In the genomic region with DNA sequence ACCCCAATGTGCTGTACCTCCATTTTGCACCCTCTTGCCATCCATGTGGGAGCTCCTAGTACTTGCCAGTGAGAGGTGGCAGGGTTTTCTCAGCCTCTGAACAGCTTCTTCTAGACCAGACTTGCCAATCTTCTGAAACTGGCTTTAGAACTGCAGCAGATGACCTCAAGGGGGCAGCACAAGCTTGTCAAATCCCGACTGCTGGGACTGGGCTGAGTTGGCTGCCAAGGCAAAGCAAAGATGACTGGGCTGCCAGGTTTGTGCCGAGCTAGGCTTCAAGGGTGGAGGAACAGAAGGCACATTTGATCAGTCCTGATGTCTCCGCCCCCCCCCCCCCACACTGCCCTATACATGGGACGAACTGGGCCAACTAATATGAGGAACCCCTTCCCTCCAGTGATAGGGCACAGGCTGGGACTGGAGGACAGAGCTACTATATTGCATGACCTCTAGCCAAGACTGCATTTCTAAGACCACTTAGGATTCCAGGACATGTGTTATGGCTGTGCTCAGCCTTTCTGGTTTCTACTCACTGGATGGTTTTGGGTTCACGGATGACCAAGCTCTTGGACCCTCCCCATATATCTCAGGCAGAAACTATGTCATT, we compare ENCODE assay signal across 9 mouse cellular contexts. TPM values are rescaled to one million over a fixed set of nuclear protein-coding genes. Genes with fewer than 3 reads are reported as not detected.
DNase-seq lines count a peak whose midpoint lies in the region; ATAC-seq and TF ChIP-seq lines count a peak whose summit lies in the region.
"Had no signal": no experiment of that assay in that cellular context is flagged by ENCODE, and none has a peak within 500 bp of the region (broad histone marks: within the 10 kb centered on the region; RNA-seq: fewer than 3 reads in every experiment).

No protein-coding gene starts in this region.

- peak; percentile 88 for ATAC-seq in embryonic facial prominence, embryonic 14.5 days (ENCODE audit: low read depth)
- ATAC-seq in heart, postnatal 0 days (ENCODE audit: insufficient read depth, low read depth), result peak; percentile 68
- no peak for ATAC-seq in liver, embryonic 14.5 days (ENCODE audit: insufficient read depth)
- ATAC-seq in neural tube, embryonic 14.5 days (ENCODE audit: low read depth), result peak; percentile 73; the same call in 1 of the 2 replicates

- H3K9ac ChIP-seq in embryonic facial prominence, embryonic 14.5 days (ENCODE audit: low read depth, low read length), result no peak overlapping the region
- H3K9ac ChIP-seq in heart, postnatal 0 days (replicated peaks; ENCODE audit: low read depth, low read length), result no peak overlapping the region
- no peak overlapping the region for H3K9ac ChIP-seq in liver, embryonic 14.5 days (replicated peaks)
- no peak overlapping the region for H3K9ac ChIP-seq in neural tube, embryonic 14.5 days (replicated peaks; ENCODE audit: low read depth, low read length)

- peak; percentile 64 for TF ChIP-seq CTCF in bone marrow, adult 2 months (IDR thresholded peaks at IDR 0.05; ENCODE audit: control insufficient read depth, insufficient read depth, low read length)
- TF ChIP-seq CTCF in heart, postnatal 0 days (IDR thresholded peaks at IDR 0.05; ENCODE audit: low read depth), result peak; percentile 82
- peak; percentile 74 for TF ChIP-seq CTCF in liver, embryonic 14.5 days (IDR thresholded peaks at IDR 0.05; ENCODE audit: low read depth)

- no peak for TF ChIP-seq POLR2A in bone marrow, adult 2 months (IDR thresholded peaks at IDR 0.05; ENCODE audit: borderline replicate concordance, control insufficient read depth, low read depth, low read length)

- 24% methylated on average over 5 of the region's 5 CpGs for WGBS in bone marrow, adult 2 months
- 37% methylated on average over 3 of the region's 5 CpGs for WGBS in embryonic facial prominence, embryonic 14.5 days
- 29% methylated on average over 5 of the region's 5 CpGs for WGBS in heart, postnatal 0 days
- 18% methylated on average over 5 of the region's 5 CpGs for WGBS in liver, embryonic 14.5 days (ENCODE audit: insufficient replicate concordance)
- 38% methylated on average over 5 of the region's 5 CpGs for WGBS in neural tube, embryonic 14.5 days

- TF ChIP-seq EP300 in heart, postnatal 0 days (IDR thresholded peaks at IDR 0.05; ENCODE audit: low read depth), result no peak
- TF ChIP-seq EP300 in liver, embryonic 14.5 days (IDR thresholded peaks at IDR 0.05; ENCODE audit: low read depth), result no peak

- H3K36me3 ChIP-seq in embryonic facial prominence, embryonic 14.5 days (ENCODE audit: control insufficient read depth, insufficient read depth, low read length), result no peaks in the 10 kb centered on the region
- no peaks in the 10 kb centered on the region for H3K36me3 ChIP-seq in heart, postnatal 0 days (replicated peaks; ENCODE audit: control insufficient read depth, insufficient read depth, low read length)
- no peaks in the 10 kb centered on the region for H3K36me3 ChIP-seq in liver, embryonic 14.5 days (replicated peaks; ENCODE audit: control insufficient read depth, insufficient read depth, low read depth)
- no peaks in the 10 kb centered on the region for H3K36me3 ChIP-seq in neural tube, embryonic 14.5 days (ENCODE audit: control insufficient read depth, insufficient read depth, low read length)

- no peaks in the 10 kb centered on the region for H3K27me3 ChIP-seq in embryonic facial prominence, embryonic 14.5 days (replicated peaks; ENCODE audit: control insufficient read depth, insufficient read depth, low read length)
- no peaks in the 10 kb centered on the region for H3K27me3 ChIP-seq in heart, postnatal 0 days (ENCODE audit: control insufficient read depth, insufficient read depth, low read length)
- H3K27me3 ChIP-seq in liver, embryonic 14.5 days (ENCODE audit: control insufficient read depth, insufficient read depth, low read length), result no peaks in the 10 kb centered on the region
- H3K27me3 ChIP-seq in neural tube, embryonic 14.5 days (ENCODE audit: control insufficient read depth, insufficient read depth, low read length), result no peaks in the 10 kb centered on the region

- no peak overlapping the region for H3K27ac ChIP-seq in bone marrow, adult 2 months (ENCODE audit: control insufficient read depth, insufficient read depth, low read depth, low read length, poor library complexity)
- no peak overlapping the region for H3K27ac ChIP-seq in embryonic facial prominence, embryonic 14.5 days (replicated peaks; ENCODE audit: low read depth, low read length)
- H3K27ac ChIP-seq in heart, postnatal 0 days (ENCODE audit: low read depth), result no peak overlapping the region
- no peak overlapping the region for H3K27ac ChIP-seq in liver, embryonic 14.5 days
- no peak overlapping the region for H3K27ac ChIP-seq in neural tube, embryonic 14.5 days (ENCODE audit: low read depth, low read length)

- H3K9me3 ChIP-seq in embryonic facial prominence, embryonic 14.5 days (ENCODE audit: control insufficient read depth, low read length), result no peaks in the 10 kb centered on the region
- H3K9me3 ChIP-seq in heart, postnatal 0 days (replicated peaks; ENCODE audit: control insufficient read depth, low read length), result no peaks in the 10 kb centered on the region
- no peaks in the 10 kb centered on the region for H3K9me3 ChIP-seq in liver, embryonic 14.5 days (ENCODE audit: control insufficient read depth, low read length)
- H3K9me3 ChIP-seq in neural tube, embryonic 14.5 days (ENCODE audit: control insufficient read depth, low read length), result no peaks in the 10 kb centered on the region

- peak; percentile 9 to 35 for DNase-seq in CD8-positive naive resting alpha-beta T cell, adult 2 months (ENCODE audit: low read depth in 2 of 2, low spot score in 2 of 2)
- DNase-seq in embryonic facial prominence, embryonic 14.5 days (ENCODE audit: low spot score), result peak; percentile 79
- peak; percentile 66 for DNase-seq in heart, postnatal 0 days (ENCODE audit: low spot score)
- peak; percentile 80 to 90 for DNase-seq in kidney, postnatal 25 days
- peak in 2 of 3 experiments; percentile 15 to 17 for DNase-seq in liver, embryonic 14.5 days (ENCODE audit: low read depth in 3 of 3, low spot score in 3 of 3)
- peak; percentile 57 for DNase-seq in testis, postnatal 14 days (ENCODE audit: low spot score)

- H3K4me1 ChIP-seq in bone marrow, adult 2 months (ENCODE audit: control insufficient read depth, insufficient read depth, low read length), result no peaks in the 10 kb centered on the region
- no peaks in the 10 kb centered on the region for H3K4me1 ChIP-seq in embryonic facial prominence, embryonic 14.5 days (ENCODE audit: control insufficient read depth, insufficient read depth, low read length)
- no peaks in the 10 kb centered on the region for H3K4me1 ChIP-seq in heart, postnatal 0 days (ENCODE audit: control insufficient read depth, insufficient read depth)
- H3K4me1 ChIP-seq in liver, embryonic 14.5 days (replicated peaks; ENCODE audit: control insufficient read depth in 2 of 2, insufficient read depth in 2 of 2, low read length in 1 of 2), result no peaks in the 10 kb centered on the region
- H3K4me1 ChIP-seq in neural tube, embryonic 14.5 days (ENCODE audit: control insufficient read depth, insufficient read depth, low read length), result no peaks in the 10 kb centered on the region

- no peak overlapping the region for H3K4me2 ChIP-seq in embryonic facial prominence, embryonic 14.5 days (ENCODE audit: low read depth, low read length)
- H3K4me2 ChIP-seq in heart, postnatal 0 days (ENCODE audit: low read depth, low read length), result no peak overlapping the region
- no peak overlapping the region for H3K4me2 ChIP-seq in liver, embryonic 14.5 days (ENCODE audit: low read depth)
- H3K4me2 ChIP-seq in neural tube, embryonic 14.5 days (ENCODE audit: low read depth, low read length), result no peak overlapping the region

- no peak overlapping the region for H3K4me3 ChIP-seq in bone marrow, adult 2 months (replicated peaks; ENCODE audit: control insufficient read depth, low read depth, low read length)
- H3K4me3 ChIP-seq in embryonic facial prominence, embryonic 14.5 days (ENCODE audit: low read depth, low read length), result no peak overlapping the region
- no peak overlapping the region for H3K4me3 ChIP-seq in heart, postnatal 0 days (ENCODE audit: low read depth, low read length)
- no peak overlapping the region for H3K4me3 ChIP-seq in liver, embryonic 14.5 days (ENCODE audit: insufficient read depth in 1 of 2, low read depth in 2 of 2, low read length in 2 of 2)
- no peak overlapping the region for H3K4me3 ChIP-seq in neural tube, embryonic 14.5 days (ENCODE audit: low read depth, low read length)
- H3K4me3 ChIP-seq: erythroblast, embryonic 14.5 days had no signal

RNA-seq across cellular contexts. Expression of gene 4930469K13Rik, which starts 51.1 kb away (rescaled TPM):
- polyA plus RNA-seq in bone marrow, adult 2 months (2011; ENCODE audit: insufficient read depth, insufficient read length, low replicate concordance, missing spikeins), result not detected in 2 replicates
- 0.54 and 0.72 TPM in 2 replicates for polyA plus RNA-seq in embryonic facial prominence, embryonic 14.5 days (2014; fragmentation: Nextera tagmentation; extraction: Ambion mirVana)
- total RNA-seq in heart, postnatal 0 days (2014; rRNA removed; ENCODE audit: low replicate concordance), result not detected in 2 replicates
- polyA plus RNA-seq in heart, postnatal 0 days (2015; fragmentation: Nextera tagmentation; extraction: Ambion mirVana), result not detected in 2 replicates
- polyA plus RNA-seq in liver, embryonic 14.5 days (2012; rRNA removed), result not detected in 2 replicates
- not detected in 2 replicates for polyA plus RNA-seq in liver, embryonic 14.5 days (2014; fragmentation: Nextera tagmentation; extraction: Ambion mirVana)
- 35.2 and 41.4 TPM in 2 replicates for polyA plus RNA-seq in neural tube, embryonic 14.5 days (2014; fragmentation: Nextera tagmentation; extraction: Ambion mirVana)
- polyA plus RNA-seq: erythroblast, embryonic 14.5 days had no signal

RNA-seq across cellular contexts. Expression of gene Foxi1, which starts 58.4 kb away (rescaled TPM):
- polyA plus RNA-seq in bone marrow, adult 2 months (2011; ENCODE audit: insufficient read depth, insufficient read length, low replicate concordance, missing spikeins), result not detected in 2 replicates
- 0.45 and 0.99 TPM in 2 replicates for polyA plus RNA-seq in embryonic facial prominence, embryonic 14.5 days (2014; fragmentation: Nextera tagmentation; extraction: Ambion mirVana)
- total RNA-seq in heart, postnatal 0 days (2014; rRNA removed; ENCODE audit: low replicate concordance), result not detected in 2 replicates
- polyA plus RNA-seq in heart, postnatal 0 days (2015; fragmentation: Nextera tagmentation; extraction: Ambion mirVana), result not detected in 2 replicates
- not detected in 2 replicates for polyA plus RNA-seq in liver, embryonic 14.5 days (2012; rRNA removed)
- not detected in 2 replicates for polyA plus RNA-seq in liver, embryonic 14.5 days (2014; fragmentation: Nextera tagmentation; extraction: Ambion mirVana)
- polyA plus RNA-seq in neural tube, embryonic 14.5 days (2014; fragmentation: Nextera tagmentation; extraction: Ambion mirVana), result not detected in 2 replicates

Comparison
In these comparisons a context has a peak if more than half of its experiments do, and no peak if none do; other contexts are left out.
1. DNase-seq: peak in every context shown above with its lines; median percentile 85 in kidney, postnatal 25 days; 79 in embryonic facial prominence, embryonic 14.5 days; 66 in heart, postnatal 0 days; 57 in testis, postnatal 14 days; 22 in CD8-positive naive resting alpha-beta T cell, adult 2 months; 16 in liver, embryonic 14.5 days.
2. RNA of gene 4930469K13Rik, which starts 51.1 kb away (polyA plus RNA-seq): 35.2 to 41.4 TPM in neural tube, embryonic 14.5 days; 0.54 to 0.72 TPM in embryonic facial prominence, embryonic 14.5 days, not detected in heart, postnatal 0 days, not detected in bone marrow, adult 2 months and not detected in liver, embryonic 14.5 days; every median in the first group is over 10 times any median in the second.
3. Peak in every context shown above with its lines, with median percentiles within 50 percentile points of each other: CTCF ChIP-seq.